In the genomic region with DNA sequence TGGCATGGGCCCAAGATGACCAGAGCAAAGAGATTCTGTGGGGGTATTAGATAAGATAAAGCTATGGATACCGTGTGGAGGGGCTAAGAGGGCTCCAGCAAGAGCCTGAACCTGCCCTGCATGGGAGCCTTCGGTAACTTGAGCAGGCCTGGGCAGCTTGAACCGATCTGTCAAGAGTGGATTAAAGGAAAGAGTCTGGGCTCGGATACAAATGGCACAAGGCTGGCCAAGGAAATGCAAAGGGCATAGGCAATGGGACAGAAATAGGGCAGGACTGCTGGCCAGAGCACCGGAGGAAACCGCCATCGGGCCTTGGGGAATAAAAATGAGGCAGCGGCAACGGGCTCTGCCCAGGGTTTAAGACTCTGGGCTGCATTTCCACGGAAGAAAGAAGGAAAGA, we compare ENCODE assay signal across 10 mouse cellular contexts. TPM values are rescaled to one million over a fixed set of nuclear protein-coding genes. Genes with fewer than 3 reads are reported as not detected.
A peak's percentile ranks its signal among the peaks of the same experiment; 100 is the strongest.
DNase-seq lines count a peak whose midpoint lies in the region; ATAC-seq lines count a peak whose summit lies in the region.
"Had no signal": no experiment of that assay in that cellular context is flagged by ENCODE, and none has a peak within 500 bp of the region (broad histone marks: within the 10 kb centered on the region; RNA-seq: fewer than 3 reads in every experiment).

No protein-coding gene starts in this region.

- H3K9ac ChIP-seq in lung, embryonic 16.5 days (ENCODE audit: low read length), result no peak overlapping the region
- no peak overlapping the region for H3K9ac ChIP-seq in limb, embryonic 15.5 days
- H3K9ac ChIP-seq: neural tube, embryonic 13.5 days had no signal

- peak; percentile 48 for DNase-seq in embryo, embryonic 10 days (ENCODE audit: low spot score)
- DNase-seq in embryo, embryonic 10.5 days (ENCODE audit: low spot score), result no peak
- DNase-seq in lung, postnatal 14 days, result no peak
- peak; percentile 33 for DNase-seq in gastrocnemius, postnatal 10 days
- DNase-seq in natural killer cell, adult 2 months (ENCODE audit: low spot score in 2 of 2), result no peak
- DNase-seq in cerebellum, adult 11 months, result no peak
- DNase-seq: B cell, adult 2 months had no signal

- H3K4me2 ChIP-seq in lung, embryonic 16.5 days (ENCODE audit: low read depth, low read length), result peak overlapping the region; percentile 7; the same call in 1 of the 2 replicates
- no peak overlapping the region for H3K4me2 ChIP-seq in limb, embryonic 15.5 days
- H3K4me2 ChIP-seq: neural tube, embryonic 13.5 days had no signal

- H3K4me1 ChIP-seq in lung, embryonic 16.5 days (replicated peaks; ENCODE audit: control insufficient read depth, insufficient read depth, low read length), result peaks cover 4% of the 10 kb centered on the region; the same call in 1 of the 2 replicates
- H3K4me1 ChIP-seq in limb, embryonic 15.5 days, result peaks cover 6% of the 10 kb centered on the region; the same call in 1 of the 2 replicates
- H3K4me1 ChIP-seq: neural tube, embryonic 13.5 days had no signal

- 34% methylated on average over 10 of the region's 10 CpGs for whole genome bisulfite sequencing in lung, embryonic 16.5 days
- WGBS in limb, embryonic 15.5 days, result 40% methylated on average over 10 of the region's 10 CpGs

- H3K4me3 ChIP-seq in lung, embryonic 16.5 days (ENCODE audit: low read length), result no peak overlapping the region
- H3K4me3 ChIP-seq in limb, embryonic 15.5 days, result no peak overlapping the region
- H3K4me3 ChIP-seq: neural tube, embryonic 13.5 days had no signal

- no peaks in the 10 kb centered on the region for H3K36me3 ChIP-seq in lung, embryonic 16.5 days (ENCODE audit: control insufficient read depth, insufficient read depth, low read length)
- H3K36me3 ChIP-seq in limb, embryonic 15.5 days, result no peaks in the 10 kb centered on the region
- H3K36me3 ChIP-seq: neural tube, embryonic 13.5 days had no signal

- 0 out of 2 replicates have a peak, but pooled peaks cover 2% of the 10 kb centered on the region for H3K9me3 ChIP-seq in lung, embryonic 16.5 days (ENCODE audit: control insufficient read depth, low read length)
- no peaks in the 10 kb centered on the region for H3K9me3 ChIP-seq in limb, embryonic 15.5 days
- H3K9me3 ChIP-seq: neural tube, embryonic 13.5 days had no signal

- peak; percentile 70 for ATAC-seq in lung, embryonic 16.5 days (ENCODE audit: low read depth)
- 0 out of 2 replicates have a peak, but pooled peaks have one; percentile 44 for ATAC-seq in limb, embryonic 15.5 days (ENCODE audit: insufficient number of reproducible peaks, low FRiP score, low TSS enrichment, low read depth)

- H3K27me3 ChIP-seq in lung, embryonic 16.5 days (ENCODE audit: control insufficient read depth, insufficient read depth, low read depth, low read length), result no peaks in the 10 kb centered on the region
- H3K27me3 ChIP-seq in limb, embryonic 15.5 days, result no peaks in the 10 kb centered on the region
- H3K27me3 ChIP-seq: neural tube, embryonic 13.5 days had no signal

- H3K27ac ChIP-seq in lung, embryonic 16.5 days (ENCODE audit: low read length), result peak overlapping the region; percentile 85
- H3K27ac ChIP-seq in limb, embryonic 15.5 days, result peak overlapping the region; percentile 48; the same call in 1 of the 2 replicates
- H3K27ac ChIP-seq: neural tube, embryonic 13.5 days had no signal

RNA-seq across cellular contexts. Expression of a gene that starts 12.4 kb away (rescaled TPM):
- 8.2 and 9.1 TPM in 2 replicates for polyA plus RNA-seq in lung, embryonic 16.5 days (2015; fragmentation: Nextera tagmentation; extraction: Ambion mirVana)
- 1 to 10 TPM; 5.6 to 6.1 TPM for total RNA-seq in gastrocnemius, postnatal 10 days (2021)
- 3.8 and 4.0 TPM in 2 replicates for polyA plus RNA-seq in limb, embryonic 15.5 days (2015; fragmentation: Nextera tagmentation; extraction: Ambion mirVana)

RNA-seq across cellular contexts. Expression of a gene that starts 15.5 kb away (rescaled TPM):
- polyA plus RNA-seq in lung, embryonic 16.5 days (2015; fragmentation: Nextera tagmentation; extraction: Ambion mirVana), result 26.8 and 28.6 TPM in 2 replicates
- 10 to 100 TPM in 1 of 2 experiments, 1 to 10 TPM in 1; 9.5 to 11.6 TPM for total RNA-seq in gastrocnemius, postnatal 10 days (2021)
- 16.2 and 17.2 TPM in 2 replicates for polyA plus RNA-seq in limb, embryonic 15.5 days (2015; fragmentation: Nextera tagmentation; extraction: Ambion mirVana)

RNA-seq across cellular contexts. Expression of a gene that starts 30.6 kb away (rescaled TPM):
- polyA plus RNA-seq in lung, embryonic 16.5 days (2015; fragmentation: Nextera tagmentation; extraction: Ambion mirVana), result 2.8 and 3.3 TPM in 2 replicates
- 10 to 100 TPM; 17.3 to 23.7 TPM for total RNA-seq in gastrocnemius, postnatal 10 days (2021)
- polyA plus RNA-seq in limb, embryonic 15.5 days (2015; fragmentation: Nextera tagmentation; extraction: Ambion mirVana), result 2.1 and 2.2 TPM in 2 replicates

Comparison
In these comparisons a context has a peak if more than half of its experiments do, and no peak if none do; other contexts are left out.
1. DNase-seq: peak in embryo, embryonic 10 days (single experiment) and gastrocnemius, postnatal 10 days (single experiment); none in embryo, embryonic 10.5 days (single experiment), lung, postnatal 14 days (single experiment), natural killer cell, adult 2 months (0 of 2) and cerebellum, adult 11 months (single experiment).